Mouse (Mus musculus): ENCODE measurements around the gene Sec24b. TPM values are rescaled to one million over a fixed set of nuclear protein-coding genes. Genes with fewer than 3 reads are reported as not detected.

Gene Sec24b
- polyA plus RNA-seq (2014; fragmentation: Illumina TruSeq; extraction: RNeasy Lipid Tissue Mini Kit (QIAGEN cat#74804); ENCODE audit: low read depth, low replicate concordance) = 52.7 TPM

DNA sequence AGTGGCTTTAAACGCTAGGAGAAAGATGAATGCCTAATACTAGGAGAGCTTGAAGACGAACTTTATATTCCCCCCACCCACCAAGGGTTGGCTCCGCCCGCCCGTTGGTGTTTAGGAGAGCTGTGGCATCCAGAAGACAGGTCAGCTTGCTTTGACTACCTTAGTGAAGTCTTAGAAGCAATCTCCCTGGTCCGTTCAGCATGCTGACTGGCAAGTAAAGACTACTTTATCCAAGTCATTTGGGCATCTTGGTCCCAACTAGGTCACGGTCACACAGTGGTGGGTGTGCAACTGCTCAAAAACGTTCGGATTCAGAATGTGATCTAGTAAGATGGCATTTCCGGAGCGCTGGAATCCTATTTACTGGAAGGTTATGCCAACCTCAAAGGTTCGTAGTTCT lies at the start of gene Sec24b:
TSS of gene Sec24b (minus strand) at position 273 of the 400 bp plus-strand sequence.

DNA sequence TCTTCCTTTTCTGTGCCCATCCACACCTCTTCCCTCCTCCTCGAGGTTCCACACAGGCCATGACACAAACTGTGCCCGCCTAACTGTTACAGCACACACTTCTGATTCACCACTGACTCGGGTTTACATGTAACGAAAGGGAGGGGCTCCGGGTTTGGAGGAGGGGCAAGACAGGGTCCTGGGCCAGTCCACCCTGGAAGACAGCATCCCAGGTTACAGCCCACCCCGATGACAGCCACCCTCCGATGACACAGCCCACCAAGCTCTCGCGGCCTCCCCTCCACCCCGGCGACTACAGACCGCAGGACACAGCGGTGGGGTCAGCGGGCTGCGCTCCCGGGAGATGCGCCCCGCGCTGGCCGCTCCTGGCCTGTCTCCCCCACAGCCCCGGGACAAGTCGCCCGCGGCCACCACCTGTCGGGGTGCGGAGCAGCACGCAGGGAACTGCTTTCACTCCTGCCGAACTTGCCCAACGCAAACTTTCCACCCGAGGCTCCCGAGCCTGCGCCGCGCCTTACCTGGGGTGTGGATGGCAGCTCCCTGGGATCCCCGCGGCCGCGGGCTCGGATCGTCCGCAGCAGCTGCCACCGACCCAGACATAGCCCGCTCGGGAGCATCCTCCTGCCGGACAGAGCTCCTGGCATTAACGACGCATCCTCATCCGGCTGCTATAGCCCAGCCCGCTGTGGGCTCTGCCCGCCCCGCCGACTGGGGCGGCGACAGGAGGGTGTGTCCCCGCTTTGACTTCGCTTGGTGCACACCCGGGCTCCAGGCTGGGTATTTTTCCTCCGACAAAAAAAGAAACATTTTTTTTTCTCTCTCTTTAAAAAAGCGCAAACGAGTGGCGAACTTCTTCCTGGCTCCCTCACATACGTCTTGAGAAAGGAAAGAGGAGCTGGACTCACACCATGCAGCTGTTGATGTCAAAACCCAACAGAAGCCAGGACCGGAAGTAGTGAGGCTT lies 91.6 kb downstream of the Sec24b start, which contains the start of gene Mcub:
TSS of gene Mcub (minus strand) at position 775 of the 964 bp plus-strand sequence.

Other genes starting within 250 kb of the Sec24b start
- gene Rrh, start 239.0 kb downstream of the Sec24b start, polyA plus RNA-seq (2014; fragmentation: Illumina TruSeq; extraction: RNeasy Lipid Tissue Mini Kit (QIAGEN cat#74804); ENCODE audit: low read depth, low replicate concordance) = not detected
- gene Gar1, start 230.2 kb downstream of the Sec24b start, polyA plus RNA-seq (2014; fragmentation: Illumina TruSeq; extraction: RNeasy Lipid Tissue Mini Kit (QIAGEN cat#74804); ENCODE audit: low read depth, low replicate concordance) = 63.6 TPM
- gene Cfi, start 225.7 kb downstream of the Sec24b start, polyA plus RNA-seq (2014; fragmentation: Illumina TruSeq; extraction: RNeasy Lipid Tissue Mini Kit (QIAGEN cat#74804); ENCODE audit: low read depth, low replicate concordance) = not detected
- 41.8 TPM for gene Pla2g12a, start 182.9 kb downstream of the Sec24b start, polyA plus RNA-seq (2014; fragmentation: Illumina TruSeq; extraction: RNeasy Lipid Tissue Mini Kit (QIAGEN cat#74804); ENCODE audit: low read depth, low replicate concordance)
- gene Casp6, start 160.1 kb downstream of the Sec24b start, polyA plus RNA-seq (2014; fragmentation: Illumina TruSeq; extraction: RNeasy Lipid Tissue Mini Kit (QIAGEN cat#74804); ENCODE audit: low read depth, low replicate concordance) = 52.0 TPM
- 18.7 TPM for gene Mcub, start 91.3 kb downstream of the Sec24b start, polyA plus RNA-seq (2014; fragmentation: Illumina TruSeq; extraction: RNeasy Lipid Tissue Mini Kit (QIAGEN cat#74804); ENCODE audit: low read depth, low replicate concordance)
- 7.5 TPM for gene Col25a1, start 69.9 kb upstream of the Sec24b start, polyA plus RNA-seq (2014; fragmentation: Illumina TruSeq; extraction: RNeasy Lipid Tissue Mini Kit (QIAGEN cat#74804); ENCODE audit: low read depth, low replicate concordance)